Mouse (Mus musculus) embryonic stem cell, embryonic (primary cell): ENCODE measurements around the gene Eapp.

Experiments used
- CTCF ChIA-PET, 4 experiments: fragments of 300-600 bp in 2 of 4; fragments of 350-600 bp in 2 of 4; sonication (Branson Sonifier 250); formaldehyde crosslinking; loops; one replicate each; lab custom pipeline; 2022; ENCODE audit warnings: inconsistent platforms in 2 of 4; lab: Charles Lee
- POLR2A ChIA-PET, 4 experiments: fragments of 300-600 bp in 2 of 4; fragments of 350-600 bp in 2 of 4; sonication (Branson Sonifier 250); formaldehyde crosslinking; loops; one replicate each; lab custom pipeline; 2022; ENCODE audit warnings: antibody characterized with exemption in 4 of 4, inconsistent platforms in 1 of 4; lab: Charles Lee

The Eapp gene

DNA sequence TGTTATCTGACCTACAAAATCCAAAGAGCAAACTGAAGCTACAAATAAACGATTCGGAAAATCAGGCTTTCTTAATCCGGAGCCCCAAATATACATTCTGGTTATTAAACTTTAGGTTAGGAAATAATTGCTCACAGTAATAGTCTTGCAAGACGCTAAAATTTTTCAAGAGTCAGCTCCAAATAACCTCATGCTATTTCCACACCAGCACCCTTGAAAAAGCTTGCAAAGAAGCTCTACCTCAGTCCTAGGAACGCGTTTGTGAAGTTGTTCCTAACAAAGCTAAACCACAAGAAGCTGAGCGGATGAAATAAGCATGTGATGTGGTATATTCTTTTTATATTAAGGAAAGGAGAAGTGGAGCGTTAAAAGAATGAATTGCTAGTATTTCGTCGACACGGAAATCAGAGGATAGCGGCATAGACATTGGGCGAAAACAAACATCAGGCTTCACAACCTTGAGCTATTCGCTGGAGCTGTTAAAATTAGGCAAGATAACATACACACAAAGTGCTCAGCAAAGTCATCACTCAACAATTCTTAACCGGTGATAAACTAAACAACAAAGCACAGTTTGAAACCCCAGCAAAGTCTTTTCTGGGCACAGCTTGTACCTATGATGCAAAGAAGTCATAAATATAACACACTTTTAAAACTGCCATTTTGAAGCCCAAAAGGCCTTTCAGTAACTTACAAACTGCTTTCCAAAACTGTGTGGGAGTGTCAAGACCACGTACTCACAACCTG lies 40.2 kb downstream of the Eapp start:
- ChIA-PET POLR2A (interaction anchor here (0.5 to 5.8 kb wide), 34 partner anchors 8 to 577 kb away, joined by 3 to 53 read pairs (median 4); partner anchors contain the start of gene Eapp (in 3 of the 4)), CTCF (interaction anchor here (0.6 to 2.6 kb wide), 4 partner anchors 10 to 149 kb away, joined by 3 to 9 read pairs (median 4); no protein-coding TSS in a partner anchor)

DNA sequence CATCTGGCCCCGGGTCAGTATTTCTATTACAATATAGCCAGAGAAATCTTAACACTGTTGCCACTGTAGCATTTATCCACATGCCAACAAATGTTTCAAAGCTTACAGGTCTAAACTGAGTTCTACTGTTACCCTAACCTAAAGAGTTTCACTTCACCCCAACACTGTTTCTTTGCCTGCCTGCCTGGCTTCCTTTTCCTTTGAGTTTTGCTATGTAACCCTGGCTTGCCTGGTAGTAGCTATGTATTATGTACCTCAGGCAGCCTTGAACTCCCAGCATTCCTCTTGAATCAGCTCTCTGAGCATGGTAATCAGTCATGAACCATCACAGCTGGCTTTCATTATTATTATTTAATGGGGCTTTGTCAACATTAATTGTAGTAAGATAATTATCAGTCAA lies 41.0 kb downstream of the Eapp start:
- ChIA-PET POLR2A (interaction anchor here (0.6 to 5.8 kb wide), 20 partner anchors 9 to 576 kb away, joined by 3 to 53 read pairs (median 5); partner anchors contain the start of gene Eapp (in 1 of the 4)), CTCF (interaction anchor here in 3 of 4 experiments (0.8 to 2.6 kb wide), 3 partner anchors 10 to 245 kb away, joined by 3 to 9 read pairs (median 4); no protein-coding TSS in a partner anchor)

DNA sequence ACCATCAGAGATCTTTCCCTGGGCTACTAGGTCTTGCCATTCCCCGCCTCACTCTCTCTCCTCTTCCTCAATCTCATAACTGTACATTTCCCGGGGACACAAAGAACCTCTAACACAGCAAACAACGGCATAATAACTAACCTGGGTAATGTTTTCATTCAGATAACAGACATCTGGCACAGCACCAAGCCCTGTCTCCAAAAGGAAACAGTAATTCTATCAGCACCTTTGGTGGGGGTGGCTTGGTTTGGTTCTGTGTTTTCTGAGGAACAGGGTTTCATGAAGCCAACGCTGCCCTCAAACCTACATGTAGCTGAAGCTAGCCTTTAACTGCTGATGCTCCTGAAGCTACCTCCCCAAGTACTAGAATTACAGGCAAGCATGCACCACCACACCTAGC lies 41.6 kb downstream of the Eapp start:
- ChIA-PET CTCF (interaction anchor here in 3 of 4 experiments (0.8 to 2.6 kb wide), 3 partner anchors 9 to 244 kb away, joined by 3 to 9 read pairs (median 3); no protein-coding TSS in a partner anchor), POLR2A (interaction anchor here in 3 of 4 experiments (0.6 to 5.8 kb wide), 9 partner anchors 9 to 761 kb away, joined by 3 to 53 read pairs (median 4); partner anchors contain the start of gene Eapp (in 1 of the 3))

DNA sequence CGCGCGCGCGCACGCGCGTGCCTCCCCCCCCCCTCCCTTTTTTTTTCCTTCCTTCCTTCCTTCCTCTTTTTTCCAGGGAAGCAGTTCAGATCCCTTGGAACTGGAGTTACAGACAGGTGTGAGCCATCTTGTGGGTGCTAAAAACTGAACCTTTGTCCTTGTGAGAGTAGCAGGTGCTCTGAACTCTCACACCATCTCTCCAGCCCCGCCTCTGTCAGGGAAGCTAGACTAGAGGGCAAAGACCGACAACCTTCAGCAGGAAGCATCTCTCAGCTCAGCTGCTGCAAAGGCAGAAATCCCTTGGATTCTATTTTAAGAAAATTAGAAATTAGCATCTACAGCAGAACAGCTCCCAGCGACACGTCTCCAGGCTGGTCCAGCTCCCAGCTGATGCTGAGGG lies 43.4 kb downstream of the Eapp start:
- POLR2A ChIA-PET = interaction anchor here (0.6 to 1.5 kb wide), 9 partner anchors 10 to 1732 kb away, joined by 3 to 5 read pairs (median 3); no protein-coding TSS in a partner anchor

DNA sequence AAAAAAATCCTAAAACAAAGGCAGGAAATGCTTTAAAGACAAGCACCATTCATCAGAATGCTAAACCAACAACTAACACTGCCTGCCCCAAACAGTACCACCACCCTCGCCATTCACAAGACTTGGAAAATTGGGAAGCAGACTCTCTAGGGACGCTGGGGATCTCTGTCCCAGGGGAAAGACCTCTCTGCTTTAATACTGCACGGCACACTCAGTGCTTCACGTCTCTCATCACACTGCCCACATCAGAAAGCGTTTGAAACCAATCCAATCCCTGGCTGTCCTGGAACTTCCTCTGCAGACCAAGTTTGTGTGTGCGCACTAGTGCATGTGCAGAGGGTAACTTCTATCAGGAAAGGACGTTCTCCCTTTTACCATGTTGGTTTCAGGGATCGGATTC lies 43.9 kb downstream of the Eapp start:
- CTCF ChIA-PET = no interaction called here

More for the DNA sequence above, 43.4 kb downstream of the Eapp start:
- CTCF ChIA-PET = no interaction called here

DNA sequence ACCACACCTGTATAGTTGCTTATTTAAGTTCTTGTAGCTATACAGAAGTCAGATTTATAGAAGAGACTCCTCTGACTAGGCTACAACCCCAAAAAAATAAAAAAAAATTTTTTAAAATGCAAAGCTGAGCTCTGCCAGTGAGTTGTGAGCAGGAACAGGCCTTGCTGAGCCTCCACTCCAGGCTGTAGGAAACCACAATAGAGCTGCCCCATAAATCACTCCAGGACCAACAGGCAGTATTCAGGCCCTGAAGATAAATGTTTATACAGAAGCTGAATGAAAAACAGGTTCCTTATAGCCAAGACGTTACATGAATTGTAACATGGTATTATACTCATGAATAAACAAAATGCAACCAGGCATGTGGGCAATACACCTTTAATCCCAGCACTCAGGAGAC lies 44.5 kb downstream of the Eapp start:
- CTCF ChIA-PET = no interaction called here
- POLR2A ChIA-PET = interaction anchor here in 2 of 4 experiments (1.0 to 1.1 kb wide), 2 partner anchors 26 to 44 kb away, joined by 3 read pairs; partner anchors contain the start of gene Eapp (in 1 of the 2)

More for the DNA sequence above, 43.9 kb downstream of the Eapp start:
- POLR2A ChIA-PET = interaction anchor here in 2 of 4 experiments (0.7 to 1.5 kb wide), 6 partner anchors 11 to 1732 kb away, joined by 3 to 4 read pairs (median 3); partner anchors contain the start of gene Eapp (in 1 of the 2)

DNA sequence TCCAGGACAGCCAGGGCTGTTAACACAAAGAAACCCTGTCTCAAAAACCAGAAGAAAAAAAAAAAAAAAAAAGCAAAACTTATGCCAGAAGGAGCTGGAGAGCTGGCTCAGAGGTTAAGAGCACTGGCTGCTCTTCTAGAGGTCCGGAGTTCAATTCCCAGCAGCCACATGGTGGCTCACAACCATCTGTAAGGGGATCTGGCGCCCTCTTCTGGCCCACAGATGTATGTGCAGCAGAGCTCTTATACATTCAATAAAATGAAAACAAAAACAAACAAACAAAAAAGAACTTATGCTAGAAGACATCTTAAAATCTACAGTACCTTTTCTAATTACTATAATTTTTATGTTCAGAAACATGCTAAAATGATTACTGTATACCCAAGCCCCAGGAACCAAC lies 50.8 kb downstream of the Eapp start:
- POLR2A ChIA-PET = interaction anchor here in 3 of 4 experiments (0.7 to 2.6 kb wide), 8 partner anchors 10 to 598 kb away, joined by 3 to 8 read pairs (median 6); no protein-coding TSS in a partner anchor
- CTCF ChIA-PET = interaction anchor here (0.6 to 1.7 kb wide), 19 partner anchors 8 to 1707 kb away, joined by 3 to 9 read pairs (median 4); partner anchors contain the start of gene Sptssa (in 1 of the 4)

DNA sequence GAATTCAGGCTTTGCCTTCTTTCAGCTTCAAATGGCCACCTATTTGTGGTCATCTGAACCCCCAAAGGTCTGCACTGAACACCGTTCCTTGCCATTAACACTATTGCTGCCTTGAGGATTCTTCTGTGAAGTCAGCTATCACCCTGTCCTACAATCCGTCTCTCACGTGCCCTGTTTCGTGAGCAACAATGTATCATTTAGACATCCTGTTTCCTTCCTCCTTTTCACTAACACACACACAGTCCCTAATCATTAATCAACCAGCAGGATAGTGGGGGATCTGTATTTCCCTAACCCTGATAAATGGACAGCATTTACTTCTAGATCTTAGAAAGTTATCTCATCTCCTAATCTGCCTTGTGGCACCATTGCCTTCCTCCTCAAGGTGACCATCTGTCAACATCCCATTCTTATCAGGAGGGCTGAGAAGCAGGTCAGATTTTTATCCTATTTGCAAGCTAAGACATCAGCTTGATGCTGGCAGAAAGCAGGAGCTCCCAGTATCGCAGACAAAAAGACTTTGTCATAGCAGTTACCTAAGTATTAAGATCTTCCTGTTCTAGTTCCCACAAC lies 52.3 kb downstream of the Eapp start:
- POLR2A ChIA-PET = interaction anchor here in 2 of 4 experiments (0.6 to 1.7 kb wide), 3 partner anchors 12 to 53 kb away, joined by 3 to 5 read pairs (median 3); partner anchors contain the start of gene Sptssa (in 1 of the 2)
- CTCF ChIA-PET = no interaction called here

DNA sequence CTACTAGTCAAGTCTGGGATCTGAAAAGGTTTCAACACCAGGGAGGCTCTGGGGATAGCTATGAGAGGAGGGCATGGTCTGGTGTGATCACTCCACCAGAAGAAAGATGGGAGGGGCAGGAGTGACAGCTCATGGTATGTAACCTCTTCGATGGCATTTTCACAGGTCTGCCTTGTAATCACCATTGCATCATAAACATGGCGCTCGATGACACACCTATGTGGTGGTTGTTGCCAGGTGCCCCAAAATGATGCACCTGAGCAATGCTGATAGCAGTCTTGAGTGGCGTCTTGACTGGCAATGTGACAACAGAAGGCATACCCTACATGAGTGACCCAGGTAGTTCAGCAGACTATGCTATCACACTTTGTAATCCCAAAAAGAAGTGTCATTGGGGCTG lies 54.3 kb downstream of the Eapp start:
- CTCF ChIA-PET = no interaction called here

DNA sequence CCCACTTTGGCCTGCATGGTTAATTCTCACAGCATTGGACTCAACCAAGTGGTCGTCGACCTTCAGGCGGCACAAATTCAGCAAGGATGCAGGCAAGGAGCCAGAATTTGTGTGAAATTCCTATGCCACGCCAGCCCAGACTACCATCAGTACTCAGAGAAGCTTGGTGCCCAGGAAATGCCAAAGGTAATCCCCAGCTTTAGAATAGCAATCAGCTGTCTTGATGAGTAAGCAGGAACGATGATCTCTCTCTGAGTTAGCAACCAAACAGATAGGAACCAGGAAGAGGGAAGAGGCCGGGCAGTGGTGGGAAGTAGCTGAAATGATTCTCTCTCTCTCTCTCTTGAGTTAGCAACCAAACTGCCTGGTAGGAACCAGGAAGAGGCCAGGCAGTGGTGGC lies 55.4 kb downstream of the Eapp start:
- POLR2A ChIA-PET = interaction anchor here in 3 of 4 experiments (0.7 to 1.5 kb wide), 3 partner anchors 15 to 1031 kb away, joined by 3 read pairs; no protein-coding TSS in a partner anchor
- CTCF ChIA-PET = no interaction called here

More for the DNA sequence above, 54.3 kb downstream of the Eapp start:
- POLR2A ChIA-PET = interaction anchor here in 2 of 4 experiments (1.0 to 1.5 kb wide), 4 partner anchors 14 to 324 kb away, joined by 3 read pairs; no protein-coding TSS in a partner anchor

DNA sequence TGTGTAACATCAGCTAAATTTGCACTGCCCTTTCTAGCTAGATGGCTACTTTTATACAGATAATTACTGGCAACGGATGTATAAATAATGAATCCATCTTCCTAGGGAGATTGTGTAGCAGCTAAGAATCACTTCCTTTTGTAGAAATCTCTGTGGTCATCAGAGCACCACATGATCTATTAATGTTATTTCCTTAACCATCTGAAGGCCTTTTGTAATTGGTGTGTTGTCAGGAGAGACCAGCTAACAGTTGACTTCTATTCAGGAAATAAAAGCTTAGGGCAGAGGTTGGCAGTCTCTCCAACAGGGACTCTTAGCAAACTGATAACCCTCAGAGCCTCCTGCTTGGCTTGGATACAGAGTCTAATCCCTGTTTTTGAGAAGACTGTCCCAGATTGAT lies 58.7 kb downstream of the Eapp start:
- CTCF ChIA-PET = interaction anchor here in 1 of 4 experiments (0.8 kb wide), 1 partner anchor 7 kb away, joined by 7 read pairs; no protein-coding TSS in a partner anchor
- POLR2A ChIA-PET = interaction anchor here in 1 of 4 experiments (1.2 kb wide), 2 partner anchors 16 to 58 kb away, joined by 3 read pairs; partner anchors contain the start of gene Eapp

DNA sequence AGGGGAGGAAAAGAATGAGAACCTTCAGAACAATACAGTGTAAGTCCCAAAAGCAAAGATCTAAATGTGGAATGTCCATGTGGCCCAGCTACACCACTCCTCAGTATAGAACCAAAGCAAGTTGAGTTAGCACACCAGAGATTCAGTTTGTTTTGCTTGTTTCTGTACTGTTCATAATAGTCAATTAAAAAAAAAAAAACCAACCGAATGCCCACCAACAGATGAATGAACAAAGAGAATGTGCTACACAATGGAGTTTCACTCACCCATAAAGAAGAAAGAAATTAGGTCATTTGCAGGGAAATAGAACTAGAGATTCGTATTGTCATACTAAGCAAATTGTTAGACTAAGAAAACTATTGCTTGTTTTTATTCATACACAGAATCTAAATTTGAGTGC lies 63.6 kb downstream of the Eapp start:
- ChIA-PET CTCF (no interaction called here), POLR2A (interaction anchor here in 1 of 4 experiments (0.7 kb wide), 1 partner anchor 59 kb away, joined by 5 read pairs; no protein-coding TSS in a partner anchor)

DNA sequence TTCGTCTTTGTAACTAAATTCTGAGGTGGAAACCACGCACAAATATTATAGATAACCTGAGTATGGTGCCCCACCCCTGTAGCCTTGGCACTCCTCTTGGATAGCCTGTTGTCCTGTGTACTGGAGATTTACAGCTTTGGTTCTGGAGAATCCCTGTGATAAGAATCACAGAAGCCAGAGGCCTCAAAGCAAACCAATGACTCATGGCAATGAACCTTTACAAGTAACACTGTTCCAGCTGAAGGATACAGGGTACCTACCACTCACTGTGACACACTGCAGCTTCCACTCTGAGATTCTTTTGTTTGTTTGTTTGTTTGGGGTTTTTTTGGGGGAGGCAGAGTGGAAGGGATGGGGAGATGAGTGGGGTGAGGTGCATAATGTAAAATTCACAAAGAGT lies 73.8 kb downstream of the Eapp start:
- CTCF ChIA-PET = no interaction called here
- POLR2A ChIA-PET = no interaction called here
